Mouse (Mus musculus): ENCODE data around the gene Ghrhr.

The Ghrhr gene

DNA sequence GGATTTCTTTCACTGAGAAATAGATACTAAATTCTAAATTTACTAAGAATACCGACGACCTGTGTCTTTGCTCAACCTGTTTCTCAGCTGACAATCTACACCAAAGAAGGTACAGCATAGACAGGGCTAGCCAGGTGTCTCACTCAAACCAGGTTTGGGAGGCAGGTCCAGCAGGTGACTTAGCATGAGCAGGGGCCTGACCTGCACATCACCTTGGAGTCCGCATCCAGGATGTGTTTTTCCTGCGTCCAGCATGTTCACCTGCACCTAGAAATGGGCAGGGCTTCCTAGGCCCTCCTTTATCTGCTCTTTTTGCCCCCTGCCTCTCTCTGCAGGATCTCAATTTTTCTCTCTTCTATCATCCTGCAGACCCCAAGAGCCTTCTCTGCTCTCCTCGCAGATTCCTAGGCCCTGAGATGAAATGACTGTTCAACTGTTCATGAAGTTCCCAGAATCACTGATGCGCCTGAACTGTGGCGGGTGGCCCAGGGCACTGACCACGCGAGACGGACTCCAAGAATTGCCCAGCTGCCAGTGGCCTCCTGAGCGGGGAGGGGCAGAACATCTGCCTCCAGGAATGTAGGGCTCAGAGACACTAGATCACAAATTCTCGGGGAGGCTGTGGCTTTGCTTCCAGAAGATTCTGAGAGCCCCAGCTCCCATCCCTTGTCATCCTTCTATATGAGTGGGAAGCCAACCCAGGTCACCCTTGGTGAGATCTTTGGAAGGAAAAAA is 22.2 kb upstream of the Ghrhr start:
- DNase-seq, result no peak

GRCm38 (mm10) chr6:55354456-55355117 is 21.5 kb upstream of the Ghrhr start:
- DNase-seq, result no peak

DNA sequence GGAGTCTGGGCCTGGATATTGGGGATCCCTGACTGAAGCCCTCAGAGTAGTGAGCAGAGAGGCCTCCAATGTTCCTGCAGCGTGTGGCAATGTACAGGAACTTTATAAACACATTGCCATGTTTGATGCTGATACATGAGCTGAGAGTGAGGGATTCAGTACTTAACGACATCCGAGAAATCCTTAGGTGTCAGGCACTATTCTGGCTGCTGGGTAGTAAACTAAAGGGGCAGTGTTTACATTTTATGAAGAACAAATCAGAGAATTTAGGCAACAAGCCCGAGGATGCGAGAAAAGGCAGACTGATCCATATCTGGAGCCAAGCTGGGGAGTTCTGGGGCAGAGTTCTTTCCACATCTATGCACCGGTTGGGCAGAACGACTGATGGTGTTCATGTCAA is 20.5 kb upstream of the Ghrhr start:
- DNase-seq, result no peak

DNA sequence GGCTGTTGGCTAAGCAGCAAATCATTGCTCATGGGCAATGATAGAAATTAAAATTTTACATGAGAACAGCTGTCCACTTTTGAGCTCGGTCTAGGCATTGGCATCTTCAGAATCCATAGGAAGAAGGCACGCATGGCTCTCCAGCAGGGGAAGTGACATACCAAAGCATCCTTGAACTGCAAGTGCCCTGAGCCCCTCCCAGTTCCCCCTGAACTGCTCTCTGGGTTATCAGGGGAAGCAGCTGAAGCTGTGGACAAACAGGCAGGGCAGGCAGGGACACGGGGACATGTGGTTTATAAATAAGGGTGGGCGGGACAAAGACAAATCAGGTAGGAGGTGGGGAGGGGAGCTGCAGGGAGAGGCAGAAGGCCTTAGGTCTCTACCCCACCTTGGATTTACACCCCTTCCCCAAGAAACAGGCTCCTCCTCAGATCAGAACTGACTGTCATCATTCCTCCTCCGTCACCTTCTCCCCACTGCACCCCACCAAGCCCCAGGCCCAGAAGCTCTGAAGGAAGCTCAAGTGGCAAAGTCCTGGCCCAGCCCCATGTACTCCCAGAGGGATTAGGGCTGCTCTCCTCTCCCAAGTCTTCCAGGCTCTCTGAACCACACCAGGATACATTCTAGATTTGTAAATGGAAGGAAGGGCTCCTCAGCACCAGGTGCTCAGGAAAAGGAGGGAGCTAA is 19.9 kb upstream of the Ghrhr start:
- no peak for DNase-seq

DNA sequence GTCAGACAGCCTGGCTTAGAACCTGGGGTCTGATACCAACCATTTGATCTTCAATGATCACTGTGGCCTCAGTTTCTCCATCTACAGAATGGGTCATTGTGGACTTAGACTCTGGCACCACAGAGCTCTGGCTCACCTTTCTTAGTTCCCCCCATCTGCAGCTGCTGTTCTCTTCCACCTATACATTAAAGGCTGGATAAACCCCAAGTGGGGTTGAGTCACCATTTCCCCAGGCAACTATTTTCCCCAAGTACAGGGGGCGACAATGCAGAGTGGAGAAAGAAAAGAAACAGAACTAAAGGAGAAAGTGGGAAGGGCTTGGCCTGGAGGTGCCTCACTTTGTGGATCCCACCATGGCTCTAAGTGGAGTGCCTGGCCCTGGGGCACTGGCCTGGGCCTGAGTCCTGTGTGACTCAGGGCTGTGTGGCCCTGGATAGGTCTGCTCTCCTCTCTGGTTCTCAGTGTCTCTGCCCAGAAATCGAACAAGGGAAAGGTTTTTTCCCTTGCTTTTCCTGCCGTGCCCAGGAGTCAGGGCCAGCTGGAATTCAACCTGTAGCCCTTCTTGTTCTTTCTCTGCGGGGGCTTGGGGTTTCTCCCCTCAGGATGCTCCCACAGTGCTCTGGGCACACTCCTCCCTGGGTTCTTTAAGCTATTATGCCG is 19.0 kb upstream of the Ghrhr start:
- DNase-seq, result peak in 1 of 2 experiments; percentile 0

GRCm38 (mm10) chr6:55357636-55358031 is 18.5 kb upstream of the Ghrhr start:
- DNase-seq, result no peak

DNA sequence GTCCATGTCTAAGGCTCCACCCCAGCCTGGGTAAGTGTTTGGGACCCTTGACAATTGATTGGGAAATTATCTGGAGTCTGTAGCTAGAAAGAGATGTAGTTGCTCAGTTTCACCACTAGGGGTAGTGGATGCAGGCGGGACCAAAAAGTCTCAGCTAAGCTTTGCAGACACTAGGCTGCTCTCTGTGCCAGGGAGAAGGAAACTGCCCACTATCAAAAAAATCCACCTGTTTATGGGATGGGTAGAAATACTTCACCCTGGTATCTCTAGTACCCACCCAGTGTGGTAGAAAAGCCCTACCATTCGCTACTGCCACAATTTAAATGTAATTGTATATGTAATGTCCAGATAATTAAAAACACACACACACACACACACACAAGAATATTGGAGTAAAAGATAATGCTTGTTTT is 17.4 kb upstream of the Ghrhr start:
- DNase-seq, result no peak

- no peak for DNase-seq
Measured at GRCm38 (mm10) chr6:55362663-55363062, 13.4 kb upstream of the Ghrhr start.

- no peak for DNase-seq
Measured at GRCm38 (mm10) chr6:55367126-55367525, 9.0 kb upstream of the Ghrhr start.

GRCm38 (mm10) chr6:55370831-55371230 is 5.3 kb upstream of the Ghrhr start:
- no peak for DNase-seq

DNA sequence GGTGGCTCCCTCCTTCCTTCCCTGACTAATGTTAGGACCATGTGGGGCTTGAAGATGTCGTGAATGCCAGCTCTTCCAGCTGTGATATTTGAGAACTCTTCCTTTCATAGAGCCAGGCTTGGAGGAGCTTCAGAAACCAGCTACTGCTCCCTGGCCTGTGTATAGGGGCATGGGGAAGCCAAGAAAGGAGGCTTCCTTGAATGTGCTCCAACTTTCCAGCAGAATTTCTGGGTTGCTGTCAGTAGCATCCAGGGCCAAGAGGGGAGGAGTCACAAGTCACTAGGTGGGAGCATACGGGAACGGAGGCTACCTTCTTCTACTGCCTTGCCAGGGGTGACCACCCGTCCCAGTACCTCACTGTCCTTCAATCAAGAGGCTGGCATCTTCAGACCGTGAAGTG is 416 bp downstream of the Ghrhr start:
- no peak for DNase-seq

GRCm38 (mm10) chr6:55377461-55377860 is 1.4 kb downstream of the Ghrhr start:
- no peak for DNase-seq

- peak; percentile 42 to 53 for DNase-seq
Measured at GRCm38 (mm10) chr6:55379641-55380335, 3.7 kb downstream of the Ghrhr start.

DNA sequence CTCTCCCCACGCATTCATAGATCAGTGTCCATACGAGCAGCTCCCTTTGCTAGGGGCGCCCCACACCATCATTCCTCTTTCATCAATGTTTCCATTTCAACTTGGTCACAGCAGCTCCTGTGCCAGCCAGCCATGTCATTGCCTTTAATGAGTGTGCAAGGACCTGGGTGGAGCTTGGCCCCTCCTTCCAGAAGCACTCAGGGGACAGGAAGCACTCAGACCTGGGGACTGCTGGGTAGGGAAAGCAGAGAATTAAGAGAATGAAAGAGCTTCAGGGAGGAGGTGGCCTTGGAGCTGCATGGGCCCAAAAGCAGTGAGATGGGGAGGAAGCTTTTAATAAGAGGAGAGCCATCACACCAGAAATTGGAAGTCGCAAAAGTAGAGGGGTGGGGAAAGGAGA is 5.9 kb downstream of the Ghrhr start:
- DNase-seq, result no peak

DNA sequence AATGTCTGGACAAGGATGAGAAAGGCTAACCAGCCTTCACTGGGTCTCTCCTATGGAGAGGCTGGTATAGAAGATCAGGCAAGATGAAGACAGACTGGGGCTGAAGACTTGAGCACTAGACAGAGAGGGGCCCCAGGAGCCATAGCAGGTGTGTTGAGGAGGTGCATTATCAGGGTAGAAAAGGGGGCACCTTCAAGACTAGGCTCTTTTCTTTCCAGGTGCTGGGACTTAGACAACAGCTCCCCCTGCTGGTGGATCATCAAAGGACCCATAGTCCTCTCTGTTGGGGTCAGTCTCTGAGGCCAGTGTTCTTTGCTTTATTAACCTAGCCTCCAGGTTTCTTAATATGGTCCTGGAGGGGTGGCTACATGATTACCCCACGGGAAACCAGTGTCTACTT is 7.8 kb downstream of the Ghrhr start:
- DNase-seq, result peak; percentile 68 to 75

GRCm38 (mm10) chr6:55384356-55384951 is 8.4 kb downstream of the Ghrhr start:
- no peak for DNase-seq

GRCm38 (mm10) chr6:55388546-55389169 is 12.6 kb downstream of the Ghrhr start:
- no peak for DNase-seq

GRCm38 (mm10) chr6:55389321-55389720 is 13.2 kb downstream of the Ghrhr start:
- DNase-seq, result no peak

DNA sequence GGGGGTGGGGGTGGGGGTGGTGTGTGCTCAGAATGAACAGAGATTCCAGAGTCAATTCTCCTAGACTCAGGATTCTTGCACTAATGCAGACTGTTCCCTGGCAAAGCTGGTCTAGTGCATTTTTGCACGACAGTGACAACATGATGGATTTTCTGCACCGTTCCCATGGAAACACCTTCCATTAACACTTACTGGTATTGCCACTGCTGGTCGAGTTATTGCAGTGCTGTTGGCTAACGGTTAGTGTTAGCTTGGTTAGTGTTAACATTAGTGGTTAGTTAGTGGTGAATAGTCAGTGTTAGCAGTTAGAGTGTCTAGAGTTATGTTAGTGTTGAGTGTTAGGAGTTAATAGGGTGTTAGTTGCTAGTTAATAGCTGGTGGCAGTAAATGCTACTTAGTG is 15.7 kb downstream of the Ghrhr start:
- no peak for DNase-seq

DNA sequence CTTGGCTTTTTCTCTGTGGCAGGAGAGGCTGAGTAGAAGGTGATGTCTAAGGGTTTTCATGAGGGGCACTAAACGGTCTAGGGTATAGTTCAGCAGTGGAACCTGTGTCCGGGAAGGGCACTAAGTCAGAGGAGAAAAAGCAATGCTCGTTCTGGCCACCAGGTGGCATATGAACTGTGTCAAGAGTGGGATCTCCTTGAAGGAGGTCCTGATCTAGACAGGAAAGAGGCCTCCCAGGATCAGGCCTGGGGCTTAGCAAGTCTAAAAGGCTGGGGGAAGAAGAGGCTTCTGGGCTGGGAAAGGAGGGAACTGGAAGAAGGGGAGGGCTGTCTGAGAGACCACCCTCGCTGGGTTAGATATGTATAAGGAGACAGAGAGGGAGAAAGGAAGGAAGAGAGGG is 16.4 kb downstream of the Ghrhr start:
- peak; percentile 88 to 90 for DNase-seq

DNA sequence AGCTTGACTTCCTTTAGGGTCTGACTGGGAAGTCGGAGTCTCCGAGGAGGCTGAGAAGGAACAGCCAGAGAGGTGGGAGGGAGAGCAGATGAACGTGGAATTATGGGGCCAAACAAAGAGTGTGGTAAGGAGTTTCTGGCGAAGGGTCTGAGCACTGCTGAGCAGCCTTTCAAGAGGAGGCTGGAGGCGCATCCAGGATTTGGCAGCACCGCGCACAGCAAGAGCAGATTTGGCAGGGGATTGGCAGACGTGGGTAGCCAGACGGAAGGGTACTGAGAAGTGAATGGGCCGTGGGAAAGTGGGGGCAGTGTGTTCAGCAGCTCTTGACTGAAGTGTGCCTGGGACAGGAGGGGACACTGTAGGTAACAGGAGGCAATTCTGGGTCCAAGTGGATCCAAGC is 18.8 kb downstream of the Ghrhr start:
- peak; percentile 78 to 80 for DNase-seq

DNA sequence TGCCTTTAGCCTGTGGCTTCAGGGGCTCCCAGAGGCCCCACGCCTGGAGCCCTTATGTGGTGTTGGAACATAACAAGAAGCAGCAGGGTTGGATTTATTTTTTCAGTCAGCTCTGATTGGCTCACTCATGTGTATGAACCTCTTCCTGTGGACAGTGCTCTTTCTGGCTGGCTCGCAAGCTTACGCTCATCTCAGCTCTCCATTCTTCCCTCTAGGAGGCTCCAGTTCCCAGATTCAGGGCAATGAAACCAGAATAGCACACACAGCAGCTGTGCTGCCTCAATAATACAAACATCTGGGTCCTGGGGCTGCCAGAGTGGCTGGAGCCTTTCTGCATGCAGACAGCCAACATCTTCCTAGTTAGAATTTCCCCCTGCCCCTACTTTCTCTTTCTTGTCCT is 20.1 kb downstream of the Ghrhr start:
- DNase-seq, result peak; percentile 26 to 51
